Mouse (Mus musculus): Measurements from ENCODE around the gene Dock6. TPM values are rescaled to one million over a fixed set of nuclear protein-coding genes. Genes with fewer than 3 reads are reported as not detected.
A peak's percentile ranks its signal among the peaks of the same experiment; 100 is the strongest.

Gene Dock6
- polyA plus RNA-seq, 1 experiment from 2014 or later: 63.7 TPM

GRCm38 (mm10) chr9:21767896-21768295, 84.5 kb downstream of the Dock6 start:
- peak; percentile 84 for ATAC-seq (ENCODE audit: low read depth)
- 60% methylated on average over 11 of the region's 11 CpGs for WGBS

GRCm38 (mm10) chr9:21764084-21764999, 88.1 kb downstream of the Dock6 start:
- Histone ChIP-seq H3K9me3 (ENCODE audit: control insufficient read depth, low read length) (no peaks in the 10 kb centered on the region), H3K27ac (ENCODE audit: low read length) (no peak overlapping the region), H3K36me3 (ENCODE audit: control insufficient read depth, insufficient read depth, low read length) (peaks cover 9% of the 10 kb centered on the region), H3K4me2 (ENCODE audit: low read depth, low read length) (no peak overlapping the region), H3K4me1 (replicated peaks; ENCODE audit: control insufficient read depth, insufficient read depth, low read length) (peaks cover 19% of the 10 kb centered on the region), H3K4me3 (ENCODE audit: low read length) (no peak overlapping the region), H3K27me3 (ENCODE audit: control insufficient read depth, insufficient read depth, low read depth, low read length) (no peaks in the 10 kb centered on the region), H3K9ac (ENCODE audit: low read length) (no peak overlapping the region)
- 85% methylated on average over 6 of the region's 6 CpGs for WGBS
- no peak for ATAC-seq (ENCODE audit: low read depth)

More at GRCm38 (mm10) chr9:21767896-21768295, 84.5 kb downstream of the Dock6 start:
- H3K27me3 ChIP-seq (ENCODE audit: control insufficient read depth, insufficient read depth, low read depth, low read length): no peaks in the 10 kb centered on the region
- no peak overlapping the region for H3K4me2 ChIP-seq (ENCODE audit: low read depth, low read length)
- H3K4me3 ChIP-seq (ENCODE audit: low read length): no peak overlapping the region
- peaks cover 21% of the 10 kb centered on the region for H3K36me3 ChIP-seq (ENCODE audit: control insufficient read depth, insufficient read depth, low read length)
- no peaks in the 10 kb centered on the region for H3K9me3 ChIP-seq (ENCODE audit: control insufficient read depth, low read length)
- no peak overlapping the region for H3K9ac ChIP-seq (ENCODE audit: low read length)
- H3K27ac ChIP-seq (ENCODE audit: low read length): peak overlapping the region; percentile 97
- H3K4me1 ChIP-seq (replicated peaks; ENCODE audit: control insufficient read depth, insufficient read depth, low read length): peaks cover 27% of the 10 kb centered on the region

GRCm38 (mm10) chr9:21762135-21762534, 90.3 kb downstream of the Dock6 start:
- Histone ChIP-seq H3K9ac (ENCODE audit: low read length) (no peak overlapping the region), H3K27me3 (ENCODE audit: control insufficient read depth, insufficient read depth, low read depth, low read length) (no peaks in the 10 kb centered on the region), H3K27ac (ENCODE audit: low read length) (peak overlapping the region; percentile 14; the same call in 1 of the 2 replicates), H3K36me3 (ENCODE audit: control insufficient read depth, insufficient read depth, low read length) (peaks cover 4% of the 10 kb centered on the region), H3K9me3 (ENCODE audit: control insufficient read depth, low read length) (no peaks in the 10 kb centered on the region), H3K4me2 (ENCODE audit: low read depth, low read length) (no peak overlapping the region), H3K4me1 (replicated peaks; ENCODE audit: control insufficient read depth, insufficient read depth, low read length) (peaks cover 16% of the 10 kb centered on the region), H3K4me3 (ENCODE audit: low read length) (no peak overlapping the region)
- ATAC-seq (ENCODE audit: low read depth): peak; percentile 3; the same call in 1 of the 2 replicates

GRCm38 (mm10) chr9:21760155-21761088, 92.0 kb downstream of the Dock6 start, which contains the start of gene Spc24:
Gene Spc24 (minus strand): TSS chr9:21760303.
- peak within 1 kb of the TSS; percentile 86 for H3K4me3 ChIP-seq (ENCODE audit: low read length)
- peak within 1 kb of the TSS; percentile 62 for H3K27ac ChIP-seq (ENCODE audit: low read length)
- no peaks in the 10 kb centered on the region for H3K9me3 ChIP-seq (ENCODE audit: control insufficient read depth, low read length)
- peaks cover 12% of the 10 kb centered on the region for H3K4me1 ChIP-seq (replicated peaks; ENCODE audit: control insufficient read depth, insufficient read depth, low read length)
- peak within 1 kb of the TSS; percentile 71 for H3K4me2 ChIP-seq (ENCODE audit: low read depth, low read length)
- peaks cover 9% of the 10 kb centered on the region; the same call in 1 of the 2 replicates for H3K36me3 ChIP-seq (ENCODE audit: control insufficient read depth, insufficient read depth, low read length)
- WGBS: under 1% methylated on average over 50 of the region's 54 CpGs
- ATAC-seq (ENCODE audit: low read depth): peak; percentile 94
- H3K9ac ChIP-seq (ENCODE audit: low read length): peak within 1 kb of the TSS; percentile 85
- H3K27me3 ChIP-seq (ENCODE audit: control insufficient read depth, insufficient read depth, low read depth, low read length): no peaks in the 10 kb centered on the region

- ATAC-seq (ENCODE audit: low read depth): no peak
- H3K4me2 ChIP-seq (ENCODE audit: low read depth, low read length): peak overlapping the region; percentile 71
- WGBS: under 1% methylated on average over 20 of the region's 20 CpGs
- peaks cover 16% of the 10 kb centered on the region for H3K4me1 ChIP-seq (replicated peaks; ENCODE audit: control insufficient read depth, insufficient read depth, low read length)
- no peaks in the 10 kb centered on the region for H3K9me3 ChIP-seq (ENCODE audit: control insufficient read depth, low read length)
- H3K27ac ChIP-seq (ENCODE audit: low read length): peak overlapping the region; percentile 62
- H3K4me3 ChIP-seq (ENCODE audit: low read length): peak overlapping the region; percentile 86
- peak overlapping the region; percentile 85 for H3K9ac ChIP-seq (ENCODE audit: low read length)
- H3K27me3 ChIP-seq (ENCODE audit: control insufficient read depth, insufficient read depth, low read depth, low read length): no peaks in the 10 kb centered on the region
- peaks cover 9% of the 10 kb centered on the region; the same call in 1 of the 2 replicates for H3K36me3 ChIP-seq (ENCODE audit: control insufficient read depth, insufficient read depth, low read length)
Observed at GRCm38 (mm10) chr9:21759718-21760117, 92.7 kb downstream of the Dock6 start.

GRCm38 (mm10) chr9:21758576-21759529, 93.6 kb downstream of the Dock6 start:
- H3K36me3 ChIP-seq (ENCODE audit: control insufficient read depth, insufficient read depth, low read length): peaks cover 9% of the 10 kb centered on the region; the same call in 1 of the 2 replicates
- peak overlapping the region; percentile 86 for H3K4me3 ChIP-seq (ENCODE audit: low read length)
- peaks cover 20% of the 10 kb centered on the region for H3K4me1 ChIP-seq (replicated peaks; ENCODE audit: control insufficient read depth, insufficient read depth, low read length)
- peak overlapping the region; percentile 85 for H3K9ac ChIP-seq (ENCODE audit: low read length)
- H3K27ac ChIP-seq (ENCODE audit: low read length): no peak overlapping the region
- WGBS: 44% methylated on average over 14 of the region's 14 CpGs
- H3K4me2 ChIP-seq (ENCODE audit: low read depth, low read length): peak overlapping the region; percentile 71
- no peak for ATAC-seq (ENCODE audit: low read depth)
- no peaks in the 10 kb centered on the region for H3K27me3 ChIP-seq (ENCODE audit: control insufficient read depth, insufficient read depth, low read depth, low read length)
- no peaks in the 10 kb centered on the region for H3K9me3 ChIP-seq (ENCODE audit: control insufficient read depth, low read length)

- H3K4me2 ChIP-seq (ENCODE audit: low read depth, low read length): no peak overlapping the region
- no peak overlapping the region for H3K4me3 ChIP-seq (ENCODE audit: low read length)
- H3K36me3 ChIP-seq (ENCODE audit: control insufficient read depth, insufficient read depth, low read length): peaks cover 10% of the 10 kb centered on the region
- H3K9ac ChIP-seq (ENCODE audit: low read length): no peak overlapping the region
- ATAC-seq (ENCODE audit: low read depth): peak; percentile 24
- H3K4me1 ChIP-seq (replicated peaks; ENCODE audit: control insufficient read depth, insufficient read depth, low read length): peaks cover 32% of the 10 kb centered on the region
- no peaks in the 10 kb centered on the region for H3K9me3 ChIP-seq (ENCODE audit: control insufficient read depth, low read length)
- H3K27ac ChIP-seq (ENCODE audit: low read length): peak overlapping the region; percentile 68
- H3K27me3 ChIP-seq (ENCODE audit: control insufficient read depth, insufficient read depth, low read depth, low read length): no peaks in the 10 kb centered on the region
- 55% methylated on average over 13 of the region's 13 CpGs for WGBS
Observed at GRCm38 (mm10) chr9:21754516-21755321, 97.7 kb downstream of the Dock6 start.

- Histone ChIP-seq H3K36me3 (ENCODE audit: control insufficient read depth, insufficient read depth, low read length) (peaks cover 15% of the 10 kb centered on the region), H3K9ac (ENCODE audit: low read length) (no peak overlapping the region), H3K4me2 (ENCODE audit: low read depth, low read length) (no peak overlapping the region), H3K4me3 (ENCODE audit: low read length) (no peak overlapping the region), H3K27me3 (ENCODE audit: control insufficient read depth, insufficient read depth, low read depth, low read length) (no peaks in the 10 kb centered on the region), H3K4me1 (replicated peaks; ENCODE audit: control insufficient read depth, insufficient read depth, low read length) (peaks cover 32% of the 10 kb centered on the region), H3K27ac (ENCODE audit: low read length) (peak overlapping the region; percentile 68), H3K9me3 (ENCODE audit: control insufficient read depth, low read length) (no peaks in the 10 kb centered on the region)
- WGBS: 39% methylated on average over 2 of the region's 2 CpGs
- ATAC-seq (ENCODE audit: low read depth): peak; percentile 79
Observed at GRCm38 (mm10) chr9:21754003-21754402, 98.4 kb downstream of the Dock6 start.

All from lung, embryonic 16.5 days (tissue).